Mouse (Mus musculus): ENCODE data around the gene C1qtnf1. TPM values are rescaled to one million over a fixed set of nuclear protein-coding genes. Genes with fewer than 3 reads are reported as not detected.

C1qtnf1 gene
- total and polyA plus RNA-seq, 2 experiments, result 6.6 to 9.2 TPM

GRCm38 (mm10) chr11:118493458-118493857 lies 65.5 kb downstream of the C1qtnf1 start:
- Histone ChIP-seq H3K4me3 (ENCODE audit: insufficient read depth, low read depth, low read length) (peak overlapping the region; percentile 39), H3K79me2 (ENCODE audit: control insufficient read depth, insufficient read depth, low read length) (no peaks in the 10 kb centered on the region), H3K4me1 (ENCODE audit: control insufficient read depth, insufficient read depth, low read length) (no peaks in the 10 kb centered on the region), H3K27ac (replicated peaks; ENCODE audit: insufficient read depth, low read depth, low read length) (peak overlapping the region; percentile 58), H3K9ac (ENCODE audit: low read depth, low read length) (peak overlapping the region; percentile 38), H3K27me3 (ENCODE audit: control insufficient read depth, insufficient read depth, low read length) (no peaks in the 10 kb centered on the region), H3K36me3 (ENCODE audit: control insufficient read depth, insufficient read depth, low read length) (no peaks in the 10 kb centered on the region)
- no peak for DNase-seq (ENCODE audit: extremely low read depth, low read depth, low spot score)
- no peak for TF ChIP-seq POLR2A (IDR thresholded peaks at IDR 0.05; ENCODE audit: extremely low read depth, insufficient read depth, low read length)
- no peak for TF ChIP-seq CTCF (IDR thresholded peaks at IDR 0.05; ENCODE audit: low read depth, low read length)
- WGBS, result 61% methylated on average over 2 of the region's 2 CpGs

GRCm38 (mm10) chr11:118494001-118494737 lies 66.2 kb downstream of the C1qtnf1 start:
- 62% methylated on average over 12 of the region's 12 CpGs for WGBS

GRCm38 (mm10) chr11:118495065-118495464 lies 67.1 kb downstream of the C1qtnf1 start:
- Histone ChIP-seq H3K27ac (replicated peaks; ENCODE audit: insufficient read depth, low read depth, low read length) (no peak overlapping the region), H3K36me3 (ENCODE audit: control insufficient read depth, insufficient read depth, low read length) (no peaks in the 10 kb centered on the region), H3K79me2 (ENCODE audit: control insufficient read depth, insufficient read depth, low read length) (no peaks in the 10 kb centered on the region), H3K4me3 (ENCODE audit: insufficient read depth, low read depth, low read length) (no peak overlapping the region), H3K27me3 (ENCODE audit: control insufficient read depth, insufficient read depth, low read length) (no peaks in the 10 kb centered on the region), H3K4me1 (ENCODE audit: control insufficient read depth, insufficient read depth, low read length) (no peaks in the 10 kb centered on the region), H3K9ac (ENCODE audit: low read depth, low read length) (no peak overlapping the region)
- WGBS, result 51% methylated on average over 5 of the region's 5 CpGs
- DNase-seq (ENCODE audit: extremely low read depth, low read depth, low spot score), result no peak
- no peak for TF ChIP-seq POLR2A (IDR thresholded peaks at IDR 0.05; ENCODE audit: extremely low read depth, insufficient read depth, low read length)
- TF ChIP-seq CTCF (IDR thresholded peaks at IDR 0.05; ENCODE audit: low read depth, low read length), result no peak

More at GRCm38 (mm10) chr11:118494001-118494737, 66.2 kb downstream of the C1qtnf1 start:
- peak overlapping the region; percentile 39 for H3K4me3 ChIP-seq (ENCODE audit: insufficient read depth, low read depth, low read length)
- no peak for TF ChIP-seq POLR2A (IDR thresholded peaks at IDR 0.05; ENCODE audit: extremely low read depth, insufficient read depth, low read length)
- TF ChIP-seq CTCF (IDR thresholded peaks at IDR 0.05; ENCODE audit: low read depth, low read length), result no peak
- H3K9ac ChIP-seq (ENCODE audit: low read depth, low read length), result peak overlapping the region; percentile 15; the same call in 1 of the 2 replicates
- H3K27ac ChIP-seq (replicated peaks; ENCODE audit: insufficient read depth, low read depth, low read length), result peak overlapping the region; percentile 58
- H3K27me3 ChIP-seq (ENCODE audit: control insufficient read depth, insufficient read depth, low read length), result no peaks in the 10 kb centered on the region
- no peaks in the 10 kb centered on the region for H3K36me3 ChIP-seq (ENCODE audit: control insufficient read depth, insufficient read depth, low read length)
- no peaks in the 10 kb centered on the region for H3K4me1 ChIP-seq (ENCODE audit: control insufficient read depth, insufficient read depth, low read length)
- peak; percentile 25 for DNase-seq (ENCODE audit: extremely low read depth, low read depth, low spot score)
- no peaks in the 10 kb centered on the region for H3K79me2 ChIP-seq (ENCODE audit: control insufficient read depth, insufficient read depth, low read length)

GRCm38 (mm10) chr11:118496066-118496689 lies 68.2 kb downstream of the C1qtnf1 start:
- no peak overlapping the region for H3K4me3 ChIP-seq (ENCODE audit: insufficient read depth, low read depth, low read length)

More at GRCm38 (mm10) chr11:118496066-118496689, 68.2 kb downstream of the C1qtnf1 start:
- no peak for TF ChIP-seq POLR2A (IDR thresholded peaks at IDR 0.05; ENCODE audit: extremely low read depth, insufficient read depth, low read length)
- TF ChIP-seq CTCF (IDR thresholded peaks at IDR 0.05; ENCODE audit: low read depth, low read length), result no peak
- H3K27me3 ChIP-seq (ENCODE audit: control insufficient read depth, insufficient read depth, low read length), result no peaks in the 10 kb centered on the region
- 58% methylated on average over 20 of the region's 20 CpGs for WGBS
- H3K9ac ChIP-seq (ENCODE audit: low read depth, low read length), result no peak overlapping the region
- H3K27ac ChIP-seq (replicated peaks; ENCODE audit: insufficient read depth, low read depth, low read length), result no peak overlapping the region
- DNase-seq (ENCODE audit: extremely low read depth, low read depth, low spot score), result peak; percentile 12
- no peaks in the 10 kb centered on the region for H3K4me1 ChIP-seq (ENCODE audit: control insufficient read depth, insufficient read depth, low read length)
- no peaks in the 10 kb centered on the region for H3K36me3 ChIP-seq (ENCODE audit: control insufficient read depth, insufficient read depth, low read length)
- no peaks in the 10 kb centered on the region for H3K79me2 ChIP-seq (ENCODE audit: control insufficient read depth, insufficient read depth, low read length)

Other genes with a start within 250 kb of the C1qtnf1 start
- 26.8 and 32.4 TPM in 2 replicates for gene Cyth1, start 179.6 kb upstream of the C1qtnf1 start, total RNA-seq (2014; rRNA removed)
- 13.9 and 14.7 TPM in 2 replicates for gene Cyth1, start 179.6 kb upstream of the C1qtnf1 start, polyA plus RNA-seq (2012; rRNA removed)
- gene Usp36, start 138.0 kb upstream of the C1qtnf1 start, total RNA-seq (2014; rRNA removed), result 2.7 and 4.0 TPM in 2 replicates
- 7.5 and 12.3 TPM in 2 replicates for gene Usp36, start 138.0 kb upstream of the C1qtnf1 start, polyA plus RNA-seq (2012; rRNA removed)
- not detected in 2 replicates for gene Cep295nl, start 85.7 kb upstream of the C1qtnf1 start, total RNA-seq (2014; rRNA removed)
- gene Cep295nl, start 85.7 kb upstream of the C1qtnf1 start, polyA plus RNA-seq (2012; rRNA removed), result not detected in 2 replicates
- 2.6 and 4.6 TPM in 2 replicates for gene Timp2, start 72.5 kb upstream of the C1qtnf1 start, total RNA-seq (2014; rRNA removed)
- gene Timp2, start 72.5 kb upstream of the C1qtnf1 start, polyA plus RNA-seq (2012; rRNA removed), result 7.7 and 7.9 TPM in 2 replicates
- gene Lgals3bp, start 26.1 kb upstream of the C1qtnf1 start, total RNA-seq (2014; rRNA removed), result 20.2 and 23.9 TPM in 2 replicates
- gene Lgals3bp, start 26.1 kb upstream of the C1qtnf1 start, polyA plus RNA-seq (2012; rRNA removed), result 136 and 216 TPM in 2 replicates
- 11.4 and 16.4 TPM in 2 replicates for gene Cant1, start 9.1 kb upstream of the C1qtnf1 start, total RNA-seq (2014; rRNA removed)
- 23.0 and 25.7 TPM in 2 replicates for gene Cant1, start 9.1 kb upstream of the C1qtnf1 start, polyA plus RNA-seq (2012; rRNA removed)
- gene Engase, start 48.6 kb downstream of the C1qtnf1 start, total RNA-seq (2014; rRNA removed), result 3.0 and 3.6 TPM in 2 replicates
- gene Engase, start 48.6 kb downstream of the C1qtnf1 start, polyA plus RNA-seq (2012; rRNA removed), result 8.1 and 8.3 TPM in 2 replicates

Data from liver, adult 2 months (tissue).